Mouse (Mus musculus) induced T-regulatory cell, adult 2 months (primary cell): ENCODE measurements around the gene Mfsd7a.
A peak's percentile ranks its signal among the peaks of the same experiment; 100 is the strongest.
"Not testable (repeated sequence)": the region's sequence is repeated elsewhere in the genome, so short reads cannot be mapped to it uniquely, and the experiment has no call there.

Experiments used
- DNase-seq: peaks from one replicate; pipeline ENCODE4 v3.0.0-alpha.2; 2012; ENCODE audit warnings: low read depth

Mfsd7a gene

DNA sequence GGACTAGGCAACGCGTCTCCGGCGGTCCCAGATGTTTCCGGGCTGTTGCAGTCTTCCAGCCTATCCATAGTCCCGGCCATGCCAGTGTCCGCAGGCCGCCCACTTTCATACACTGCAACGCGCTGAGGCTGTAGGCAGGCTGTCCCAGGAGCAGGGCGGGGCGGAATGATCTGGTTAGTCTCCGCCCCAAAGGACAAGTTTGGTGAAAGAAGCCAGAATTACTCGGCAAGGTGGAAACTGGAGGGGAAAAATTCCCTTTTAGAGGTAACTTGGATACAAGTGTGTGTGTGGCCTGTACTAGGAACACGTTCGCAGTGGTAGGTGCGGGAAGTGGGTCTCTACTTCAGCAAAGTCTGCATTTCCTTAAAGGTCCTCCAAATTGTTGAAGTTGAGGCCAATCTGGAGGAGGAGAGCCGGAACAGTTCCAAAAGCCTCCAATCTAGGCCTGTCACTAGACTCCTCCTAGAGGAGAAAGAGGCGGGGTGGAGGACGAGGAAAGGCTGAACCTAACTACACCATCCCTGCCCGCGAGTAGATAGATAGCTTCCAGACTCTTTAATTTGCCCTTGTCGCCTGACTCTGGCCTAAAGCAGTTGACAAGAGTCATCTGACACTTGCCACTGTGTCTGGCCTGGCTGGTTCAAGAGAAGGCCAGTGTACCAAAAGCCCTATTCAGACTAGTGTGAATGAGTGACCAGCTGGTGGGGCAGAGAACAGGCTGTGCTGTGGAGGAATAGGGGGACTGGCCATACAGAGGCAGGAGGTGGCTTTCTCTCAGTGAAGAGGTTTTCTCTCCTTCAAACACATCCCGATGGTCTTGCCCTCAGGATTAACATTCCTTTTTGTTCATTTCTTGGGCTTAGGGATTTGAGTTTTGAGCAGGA lies at the start of gene Mfsd7a:
Gene Mfsd7a, minus strand, starts transcription at position 107 of the 884 bp plus-strand sequence.
- DNase-seq = no peak

- not testable (repeated sequence) for DNase-seq
Measured at GRCm38 (mm10) chr5:108486148-108486547, 37.5 kb upstream of the Mfsd7a start.

GRCm38 (mm10) chr5:108485239-108485638 lies 36.5 kb upstream of the Mfsd7a start:
- peak; percentile 64 for DNase-seq

- DNase-seq = no peak
Measured at GRCm38 (mm10) chr5:108483006-108483405, 34.3 kb upstream of the Mfsd7a start.

- no peak for DNase-seq
Measured at GRCm38 (mm10) chr5:108475977-108476376, 27.3 kb upstream of the Mfsd7a start.

DNA sequence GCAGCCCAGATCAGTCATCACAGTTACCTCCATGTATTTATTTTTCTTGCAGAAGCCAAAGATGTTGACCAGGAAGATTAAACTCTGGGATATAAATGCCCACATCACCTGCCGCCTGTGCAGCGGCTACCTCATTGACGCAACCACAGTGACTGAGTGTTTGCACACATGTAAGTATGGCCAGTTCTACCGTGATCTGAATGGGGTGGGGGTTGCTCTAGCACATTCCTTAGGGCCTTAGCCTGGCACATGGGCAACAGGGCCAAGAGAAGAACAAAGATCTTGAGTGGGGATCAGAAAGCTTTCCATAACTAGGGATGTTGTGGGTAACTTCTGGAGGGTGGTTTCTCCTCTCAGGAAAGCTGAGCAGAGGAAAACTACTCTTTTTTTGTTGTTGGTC lies 25.0 kb upstream of the Mfsd7a start:
- no peak for DNase-seq

DNA sequence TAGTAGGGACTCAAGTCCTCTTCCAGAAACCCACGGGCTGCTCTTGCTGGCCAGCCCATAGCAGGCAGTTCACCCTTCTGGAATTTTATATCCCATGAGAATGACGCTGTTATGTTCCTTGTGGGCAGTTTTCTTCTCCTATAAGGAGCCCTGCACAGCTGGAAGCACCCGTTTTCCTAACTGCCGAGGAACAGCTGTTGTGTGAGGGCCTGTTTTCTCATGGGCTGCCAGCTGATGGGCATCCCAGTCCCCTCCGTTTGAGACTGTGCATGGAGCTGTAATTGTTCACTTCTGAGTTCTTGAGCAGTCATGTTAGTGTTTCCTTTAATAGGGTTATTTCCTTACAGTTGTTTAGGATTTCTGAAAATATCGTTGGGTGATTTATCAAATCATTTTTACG lies 20.9 kb upstream of the Mfsd7a start:
- no peak for DNase-seq

- DNase-seq = no peak
Measured at GRCm38 (mm10) chr5:108466647-108467046, 18.0 kb upstream of the Mfsd7a start.

DNA sequence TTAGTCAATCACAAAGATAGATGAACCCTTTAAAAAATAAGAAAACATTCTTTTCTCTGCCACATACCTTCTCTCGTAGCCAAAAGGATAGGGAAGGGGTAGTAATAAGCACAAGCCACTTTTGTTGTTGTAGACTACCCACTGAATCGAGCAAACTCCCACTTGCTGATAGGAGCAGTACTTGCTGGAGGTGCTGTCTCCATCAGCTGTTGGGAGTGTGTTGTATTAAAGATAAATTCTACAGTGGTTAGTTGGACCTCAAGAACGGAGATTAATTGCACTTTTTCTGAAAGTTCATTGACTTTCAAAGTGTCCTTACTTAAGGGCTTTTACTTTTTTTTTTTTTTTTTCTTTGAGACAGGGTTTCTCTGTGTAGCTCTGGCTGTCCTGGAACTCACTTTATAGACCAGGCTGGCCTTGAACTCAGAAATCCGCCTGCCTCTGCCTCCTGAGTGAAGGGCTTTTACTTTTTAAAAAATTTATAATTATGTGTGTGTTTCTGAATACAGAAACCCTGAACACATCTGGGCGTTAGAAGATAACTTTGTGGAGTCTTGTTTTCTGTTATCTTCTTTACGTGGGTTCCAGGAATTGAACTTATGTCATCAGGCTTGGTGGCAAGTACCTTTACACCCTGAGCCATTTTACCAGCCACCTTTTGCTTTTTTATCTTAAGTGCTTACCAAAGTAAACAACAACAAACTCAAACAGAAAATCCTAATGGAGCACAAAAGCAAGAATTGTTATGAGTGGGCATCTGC lies 16.6 kb upstream of the Mfsd7a start:
- no peak for DNase-seq

DNA sequence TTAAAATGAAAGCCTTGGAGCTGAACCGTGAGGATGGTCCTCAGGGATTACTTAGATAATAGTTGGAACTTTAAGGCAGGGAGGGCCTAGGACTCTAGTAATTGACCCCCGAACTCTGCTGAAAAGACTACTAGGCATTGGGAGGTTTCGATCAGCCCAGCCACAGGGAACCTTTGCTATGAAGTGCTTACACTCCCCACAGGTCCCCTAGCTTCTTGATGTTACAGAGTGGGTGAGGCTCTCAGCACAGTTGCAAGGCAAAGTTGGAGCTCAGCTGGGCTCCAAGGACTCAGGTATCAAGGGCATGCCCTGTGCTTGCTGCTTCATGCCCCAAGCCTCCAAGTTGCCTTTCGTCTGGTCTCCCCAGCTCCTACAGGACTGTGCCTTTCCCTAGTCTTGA lies 13.8 kb upstream of the Mfsd7a start:
- no peak for DNase-seq

DNA sequence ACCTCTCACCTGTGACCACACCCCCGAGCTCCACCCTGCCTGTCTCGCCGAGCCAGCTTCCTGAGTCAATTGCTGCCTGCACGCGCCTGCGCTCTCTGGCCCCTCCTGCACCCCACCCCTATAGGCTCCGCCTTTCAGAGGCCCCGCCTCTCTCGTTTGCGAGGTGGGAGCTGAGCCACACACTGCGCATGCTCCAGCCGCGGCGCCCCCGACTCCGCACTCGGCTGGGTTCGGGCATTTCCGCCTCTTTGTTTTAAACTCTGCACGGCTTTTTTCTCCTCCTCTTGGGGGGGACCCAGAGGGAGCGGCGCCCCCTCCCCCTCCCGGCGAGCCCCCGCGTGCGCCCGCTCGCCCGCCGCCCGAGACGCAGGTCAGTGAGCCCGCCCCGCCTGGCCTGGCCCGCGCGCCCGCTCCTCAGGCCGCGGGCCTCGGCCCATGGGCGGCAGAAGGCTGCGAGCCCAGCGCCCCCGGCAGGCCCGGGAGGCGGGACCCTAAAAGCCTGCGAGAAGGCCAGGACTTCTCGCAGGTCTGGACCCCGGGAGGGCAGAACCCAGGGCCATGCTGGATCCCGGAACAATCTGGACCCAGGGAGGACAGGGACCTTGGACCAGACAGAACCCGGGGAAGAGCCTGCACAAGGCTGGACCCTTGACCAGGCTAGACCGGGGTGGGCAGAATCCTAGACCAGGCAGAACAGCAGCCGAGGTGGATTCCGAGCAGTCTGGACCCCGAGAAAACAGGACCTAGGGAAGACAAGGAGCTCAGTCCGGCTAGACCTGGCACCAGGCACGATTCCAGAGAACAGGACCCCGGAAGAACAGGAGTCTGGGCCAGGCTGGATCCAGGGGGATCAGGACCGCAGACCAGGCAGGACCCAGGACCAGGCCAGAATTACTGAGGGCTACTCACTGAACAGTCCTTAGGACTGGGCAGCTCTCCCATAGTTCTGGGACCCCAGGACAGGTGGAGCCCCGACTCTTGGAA lies 12.7 kb upstream of the Mfsd7a start, which contains the start of gene Pcgf3:
Gene Pcgf3, plus strand, starts transcription at position 151 of the 984 bp plus-strand sequence.
- peak; percentile 98 for DNase-seq

DNA sequence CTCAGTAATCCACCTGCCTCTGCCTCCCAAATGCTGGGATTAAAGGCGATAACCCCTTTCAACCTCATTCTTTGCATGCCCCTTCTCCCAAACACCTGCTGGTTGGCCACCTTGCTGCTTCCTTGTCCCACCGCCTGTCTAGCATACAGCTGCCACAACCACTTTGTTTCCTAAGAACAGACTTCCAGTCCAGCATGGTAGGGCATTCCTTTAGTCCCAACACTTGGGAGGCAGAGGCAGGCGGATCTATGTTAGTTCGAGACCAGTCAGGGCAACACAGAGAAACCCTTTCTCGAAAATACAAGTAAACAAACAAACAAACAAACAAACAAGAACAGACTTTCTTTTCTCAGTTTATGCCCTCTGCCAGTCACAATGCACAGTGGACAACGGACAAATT lies 11.8 kb upstream of the Mfsd7a start:
- no peak for DNase-seq

- DNase-seq = no peak
Measured at GRCm38 (mm10) chr5:108458706-108459105, 10.0 kb upstream of the Mfsd7a start.

GRCm38 (mm10) chr5:108454094-108454493 lies 5.4 kb upstream of the Mfsd7a start:
- DNase-seq = no peak

- DNase-seq = no peak
Measured at GRCm38 (mm10) chr5:108452422-108452821, 3.7 kb upstream of the Mfsd7a start.

DNA sequence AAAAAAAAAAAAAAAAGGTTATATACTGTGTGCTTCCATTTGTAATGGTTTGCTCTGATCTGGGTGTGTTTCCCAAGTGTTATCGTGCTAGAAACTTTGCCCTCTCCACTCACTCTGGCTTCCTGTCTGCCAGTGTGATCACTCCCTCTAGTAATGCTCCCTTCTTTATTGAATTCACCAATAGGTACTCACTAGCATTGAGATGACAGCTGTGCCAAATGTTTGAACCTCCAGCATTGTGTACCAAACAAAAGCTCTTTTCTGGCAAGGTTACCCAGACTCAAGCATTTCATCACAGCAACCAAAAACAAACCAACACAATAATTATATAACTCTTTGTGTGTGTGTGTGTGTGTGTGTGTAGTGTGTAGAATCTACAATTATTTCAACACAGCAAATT lies 2.9 kb upstream of the Mfsd7a start:
- no peak for DNase-seq

DNA sequence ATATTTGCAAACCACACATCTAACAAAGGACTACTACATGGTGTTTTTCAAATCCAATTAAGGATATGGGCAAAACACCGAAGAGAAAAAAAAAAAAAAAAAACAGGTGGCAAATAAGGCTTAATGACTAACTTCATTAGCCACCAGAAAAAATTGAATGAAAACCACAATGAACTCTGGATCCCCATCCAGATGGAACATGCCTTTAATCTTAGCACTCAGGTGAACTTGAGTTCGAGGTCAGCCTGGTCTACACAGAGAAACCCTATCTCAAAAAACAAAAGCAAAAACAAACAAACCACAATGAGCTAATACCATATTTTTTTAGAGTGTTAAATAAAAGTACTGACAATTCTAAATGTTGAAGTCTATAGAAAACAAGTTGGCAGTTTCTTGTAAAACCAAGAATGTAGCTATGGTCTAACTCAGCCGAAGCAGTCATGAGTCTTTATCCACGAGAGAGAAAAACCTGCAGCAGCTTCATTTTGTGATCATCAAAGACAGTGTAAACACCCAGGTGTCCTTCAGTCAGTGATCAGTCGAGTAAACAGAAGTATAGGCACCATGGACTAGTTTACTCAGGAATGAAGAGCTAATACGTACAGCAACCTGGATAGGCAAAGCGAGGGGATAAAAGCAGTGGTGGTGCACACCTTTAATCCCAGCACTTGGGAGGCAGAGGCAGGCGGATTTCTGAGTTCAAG lies 2.3 kb upstream of the Mfsd7a start:
- DNase-seq = no peak

- no peak for DNase-seq
Measured at GRCm38 (mm10) chr5:108447857-108448256, 834 bp downstream of the Mfsd7a start.

DNA sequence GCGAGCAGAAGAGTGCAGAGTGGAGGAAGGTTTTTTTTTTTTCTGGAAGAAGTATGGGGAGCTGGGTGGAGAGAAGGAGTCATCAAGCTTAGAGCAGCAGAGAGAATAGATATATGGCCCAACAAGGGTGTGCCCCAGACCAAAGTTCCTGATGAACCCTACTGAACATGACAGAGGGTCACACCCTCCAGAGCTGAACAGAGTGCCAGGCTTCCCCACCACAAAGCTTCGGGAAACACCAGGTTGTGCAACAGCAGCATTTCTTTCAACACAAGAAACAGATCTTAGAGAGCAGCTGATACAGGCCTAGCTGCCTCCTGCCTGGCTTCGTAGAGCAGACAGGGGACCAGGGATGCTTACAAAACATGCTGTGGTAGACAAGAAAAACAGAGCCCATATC lies 1.7 kb downstream of the Mfsd7a start:
- no peak for DNase-seq

DNA sequence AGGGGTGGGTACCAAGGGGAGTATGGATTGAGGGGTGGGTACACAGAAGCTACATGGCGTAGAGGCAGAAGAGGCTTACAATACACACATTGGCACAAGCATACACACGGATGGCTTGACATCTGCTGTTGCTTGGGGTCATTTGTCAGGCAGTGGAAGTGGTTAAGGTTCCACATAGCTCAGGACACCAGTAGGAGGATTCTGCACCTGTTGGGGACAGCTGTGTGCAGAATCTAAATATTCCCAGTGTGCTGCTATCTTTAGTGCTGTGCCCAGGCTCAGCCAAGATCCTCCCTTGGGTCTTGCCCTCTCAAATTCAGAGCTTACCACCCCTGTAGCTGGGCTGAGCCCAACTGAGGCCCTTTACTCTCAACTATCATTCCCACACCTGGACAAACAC lies 12.6 kb downstream of the Mfsd7a start:
- no peak for DNase-seq
